Mouse (Mus musculus) mouse embryonic stem cell (cell line): ENCODE results near the gene Itsn2.
"Not testable (repeated sequence)": the region's sequence is repeated elsewhere in the genome, so short reads cannot be mapped to it uniquely, and the experiment has no call there.

ENCODE experiments used
- in situ Hi-C, 2 experiments: fragments of 300-500 bp; cut with MboI; formaldehyde crosslinking; loops; 1 replicate in 1 of 2; 3 replicates in 1 of 2; pipeline ENCODE4 v1.14.3; 2019 to 2020; ENCODE audit warnings: low sequenced_read_pairs in 2 of 2, low pct_unique_long_range_greater_than_20kb in 1 of 2, mixed read lengths in 1 of 2; ENCODE audit not compliant: unreplicated experiment in 1 of 2

The Itsn2 gene

GRCm38 (mm10) chr12:4592541-4593165, at the start of gene Itsn2, which contains the start of gene Gm3625:
Gene Itsn2 (plus strand): TSS chr12:4592638.
Gene Gm3625 (minus strand): TSS chr12:4592927.
- in situ Hi-C loops = no loop called here

GRCm38 (mm10) chr12:4544400-4544919, 48.0 kb upstream of the Itsn2 start:
- in situ Hi-C loops = loop anchor here in 1 of 2 experiments (25.0 kb wide), 1 partner anchor 407 kb away; the partner anchor contains the start of gene Adcy3

DNA sequence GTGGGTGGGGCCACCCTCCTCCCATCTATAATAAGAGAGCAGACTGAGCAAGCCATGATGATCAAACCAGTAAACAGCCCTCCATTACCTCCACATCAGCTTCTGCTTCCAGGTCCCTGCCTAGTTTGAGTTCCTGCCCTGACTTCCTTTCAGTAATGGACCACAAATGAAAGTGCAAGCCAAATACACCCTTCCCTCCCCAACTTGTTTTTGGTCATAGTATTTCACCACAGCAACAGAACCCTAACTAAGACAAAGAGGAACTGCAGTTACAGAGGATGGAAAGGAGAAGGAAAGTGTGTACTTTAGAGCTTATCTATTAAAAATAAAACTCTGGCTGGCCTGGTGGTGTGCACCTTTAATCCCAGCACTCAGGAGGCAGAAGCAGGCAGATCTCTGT, 47.0 kb upstream of the Itsn2 start:
- in situ Hi-C loops = loop anchor here in 1 of 2 experiments (25.0 kb wide), 1 partner anchor 408 kb away; the partner anchor contains the start of gene Adcy3

GRCm38 (mm10) chr12:4546491-4546890, 45.9 kb upstream of the Itsn2 start:
- in situ Hi-C loops = loop anchor here in 1 of 2 experiments (25.0 kb wide), 1 partner anchor 409 kb away; the partner anchor contains the start of gene Adcy3

- in situ Hi-C loops = loop anchor here in 1 of 2 experiments (25.0 kb wide), 1 partner anchor 410 kb away; the partner anchor contains the start of gene Adcy3
Measured at GRCm38 (mm10) chr12:4547557-4547956, 44.9 kb upstream of the Itsn2 start.

- in situ Hi-C loops = loop anchor here in 1 of 2 experiments (25.0 kb wide), 1 partner anchor 411 kb away; the partner anchor contains the start of gene Adcy3
Measured at GRCm38 (mm10) chr12:4548053-4549013, 44.1 kb upstream of the Itsn2 start.

- in situ Hi-C loops = not testable (repeated sequence)
Measured at GRCm38 (mm10) chr12:4553704-4554103, 38.7 kb upstream of the Itsn2 start.

DNA sequence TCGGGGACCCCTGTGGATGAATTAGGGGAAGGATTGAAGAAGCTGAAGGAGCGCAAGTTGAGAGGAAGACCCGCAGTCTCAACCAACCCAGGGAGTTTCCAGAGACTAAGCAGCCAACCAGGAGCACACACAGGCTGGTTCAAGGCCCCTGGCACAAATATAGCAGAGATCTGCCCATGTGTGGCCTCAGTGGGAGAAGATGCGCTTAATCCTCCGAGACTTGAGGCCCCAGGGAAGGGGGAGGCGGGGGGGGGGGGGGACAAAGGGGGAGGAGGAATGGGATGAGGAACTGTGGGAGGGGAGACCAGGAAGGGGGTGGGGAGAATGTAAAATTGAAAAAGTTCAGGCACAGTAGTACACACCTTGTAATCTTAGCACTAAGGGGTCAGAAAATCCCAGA, 37.0 kb upstream of the Itsn2 start:
- in situ Hi-C loops = no loop called here

- in situ Hi-C loops = no loop called here
Measured at GRCm38 (mm10) chr12:4556891-4557290, 35.5 kb upstream of the Itsn2 start.

- in situ Hi-C loops = no loop called here
Measured at GRCm38 (mm10) chr12:4557436-4557835, 35.0 kb upstream of the Itsn2 start.

DNA sequence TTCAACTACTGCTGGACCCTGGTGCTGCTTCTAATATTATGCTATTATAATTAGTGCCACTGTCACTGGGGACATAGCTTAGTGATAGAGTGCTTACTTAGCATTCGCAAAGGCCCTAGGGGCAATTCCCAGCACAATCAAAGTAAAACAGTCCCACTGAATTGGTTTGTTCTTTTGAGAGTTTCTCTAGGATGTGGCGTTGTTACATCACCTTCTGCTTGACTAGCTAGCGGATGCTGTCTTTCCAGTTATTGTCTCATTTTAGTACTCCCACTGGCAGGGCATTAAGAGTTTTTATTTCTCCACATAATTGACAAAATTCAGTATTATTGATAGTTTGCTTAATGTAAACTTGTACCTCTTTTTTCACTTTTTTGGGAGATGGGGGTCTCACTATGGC, 34.4 kb upstream of the Itsn2 start:
- in situ Hi-C loops = no loop called here

DNA sequence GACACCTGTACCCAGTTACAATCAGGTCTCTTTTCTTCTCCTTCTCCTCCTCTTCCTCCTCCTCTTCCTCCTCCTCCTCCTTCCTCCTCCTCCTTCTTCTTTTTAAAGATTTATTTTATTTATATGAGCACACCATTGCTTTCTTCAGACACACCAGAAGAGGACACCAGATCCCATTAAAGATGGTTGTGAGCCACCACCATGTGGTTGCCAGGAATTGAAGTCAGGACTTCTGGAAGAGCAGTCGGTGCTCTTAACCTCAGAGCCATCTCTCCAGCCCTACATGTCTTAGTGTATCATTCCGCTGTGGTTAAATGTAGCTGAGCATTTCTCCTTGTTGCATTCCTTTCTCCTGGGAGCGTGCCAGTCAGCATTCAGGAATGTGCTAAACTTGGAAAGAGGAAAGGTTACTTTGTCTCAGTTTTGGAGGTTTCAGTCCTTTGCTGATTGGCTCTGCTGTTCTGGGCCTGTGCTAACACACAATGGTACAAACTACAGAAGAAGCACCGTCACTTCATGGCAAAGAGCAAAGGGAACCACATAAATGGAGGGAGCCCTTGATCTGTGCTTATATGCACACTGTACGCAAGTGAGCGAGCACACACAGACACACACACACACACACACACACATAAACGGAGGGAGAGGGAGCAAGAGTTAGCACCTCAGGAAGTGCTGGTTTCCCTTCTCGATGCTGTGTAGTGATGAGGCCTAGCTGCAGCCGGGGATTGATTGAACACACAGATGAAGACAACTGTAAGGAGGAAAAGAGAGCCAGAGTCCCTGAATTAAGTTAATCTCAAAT, 33.8 kb upstream of the Itsn2 start:
- in situ Hi-C loops = no loop called here

GRCm38 (mm10) chr12:4571864-4572263, 20.6 kb upstream of the Itsn2 start:
- in situ Hi-C loops = no loop called here

- in situ Hi-C loops = no loop called here
Measured at GRCm38 (mm10) chr12:4574065-4574464, 18.4 kb upstream of the Itsn2 start.

- in situ Hi-C loops = no loop called here
Measured at GRCm38 (mm10) chr12:4582326-4582725, 10.1 kb upstream of the Itsn2 start.

DNA sequence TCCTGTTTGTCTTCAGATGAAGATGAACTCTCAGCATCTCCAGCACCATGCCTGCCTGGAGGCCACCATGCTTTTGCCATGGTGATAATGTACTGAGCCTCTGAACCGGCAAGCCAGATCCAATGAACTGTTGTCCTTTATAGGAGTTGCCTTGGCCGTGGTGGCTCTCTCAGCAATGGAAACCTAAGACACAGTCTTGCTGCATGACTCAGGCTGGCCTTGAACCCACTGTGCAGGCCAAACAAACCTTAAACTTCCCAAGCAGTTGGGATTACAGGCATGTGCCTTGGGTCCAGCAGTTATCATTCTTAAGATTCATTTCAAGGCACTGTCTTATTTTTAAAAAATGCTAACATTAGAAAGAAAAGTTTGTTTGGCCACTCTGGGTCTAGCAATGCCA, 4.6 kb upstream of the Itsn2 start:
- in situ Hi-C loops = no loop called here

- in situ Hi-C loops = no loop called here
Measured at GRCm38 (mm10) chr12:4588603-4589002, 3.8 kb upstream of the Itsn2 start.

GRCm38 (mm10) chr12:4592025-4592424, 413 bp upstream of the Itsn2 start:
- in situ Hi-C loops = no loop called here
